Mouse (Mus musculus): ENCODE data around the gene Crnn. TPM values are rescaled to one million over a fixed set of nuclear protein-coding genes. Genes with fewer than 3 reads are reported as not detected.

The Crnn gene
- not detected for polyA plus RNA-seq (2014; fragmentation: Illumina TruSeq; extraction: RNeasy Lipid Tissue Mini Kit (QIAGEN cat#74804); ENCODE audit: low read depth, low replicate concordance)

GRCm38 (mm10) chr3:93144510-93145051 is at the start of gene Crnn:
Gene Crnn, plus strand, starts transcription at chr3:93144787.

DNA sequence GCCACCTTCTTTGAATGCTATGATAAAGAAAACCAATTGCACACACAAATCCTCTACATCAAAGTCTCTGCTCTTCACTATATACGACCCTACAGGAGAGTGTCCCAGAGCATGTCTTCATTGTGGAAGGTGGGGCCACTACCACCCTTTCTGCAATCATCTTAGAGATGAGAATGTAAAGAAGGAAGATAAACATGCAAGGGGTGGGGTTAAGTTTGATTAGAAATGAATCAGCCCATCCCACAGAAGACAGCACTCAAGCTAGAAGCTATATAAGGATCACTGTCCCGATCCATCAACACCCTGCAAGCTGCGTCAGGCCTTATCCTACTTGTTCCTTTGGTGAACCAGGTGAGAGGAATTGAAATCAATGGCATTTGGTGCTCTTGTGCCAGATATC is 52.4 kb downstream of the Crnn start, which contains the start of gene Flg2:
Flg2 (plus strand) TSS at position 301 of the 400 bp plus-strand sequence.

Other genes starting within 250 kb of the Crnn start
- not detected for gene Lce3a, start 218.6 kb upstream of the Crnn start, polyA plus RNA-seq (2014; fragmentation: Illumina TruSeq; extraction: RNeasy Lipid Tissue Mini Kit (QIAGEN cat#74804); ENCODE audit: low read depth, low replicate concordance)
- gene Lce3b, start 211.8 kb upstream of the Crnn start, polyA plus RNA-seq (2014; fragmentation: Illumina TruSeq; extraction: RNeasy Lipid Tissue Mini Kit (QIAGEN cat#74804); ENCODE audit: low read depth, low replicate concordance): not detected
- gene Lce3c, start 200.3 kb upstream of the Crnn start, polyA plus RNA-seq (2014; fragmentation: Illumina TruSeq; extraction: RNeasy Lipid Tissue Mini Kit (QIAGEN cat#74804); ENCODE audit: low read depth, low replicate concordance): not detected
- not detected for gene Lce3d, start 187.4 kb upstream of the Crnn start, polyA plus RNA-seq (2014; fragmentation: Illumina TruSeq; extraction: RNeasy Lipid Tissue Mini Kit (QIAGEN cat#74804); ENCODE audit: low read depth, low replicate concordance)
- gene Lce3e, start 177.7 kb upstream of the Crnn start, polyA plus RNA-seq (2014; fragmentation: Illumina TruSeq; extraction: RNeasy Lipid Tissue Mini Kit (QIAGEN cat#74804); ENCODE audit: low read depth, low replicate concordance): not detected
- not detected for gene Lce3f, start 152.6 kb upstream of the Crnn start, polyA plus RNA-seq (2014; fragmentation: Illumina TruSeq; extraction: RNeasy Lipid Tissue Mini Kit (QIAGEN cat#74804); ENCODE audit: low read depth, low replicate concordance)
- not detected for gene Crct1, start 129.1 kb upstream of the Crnn start, polyA plus RNA-seq (2014; fragmentation: Illumina TruSeq; extraction: RNeasy Lipid Tissue Mini Kit (QIAGEN cat#74804); ENCODE audit: low read depth, low replicate concordance)
- gene Lce1m, start 125.7 kb upstream of the Crnn start, polyA plus RNA-seq (2014; fragmentation: Illumina TruSeq; extraction: RNeasy Lipid Tissue Mini Kit (QIAGEN cat#74804); ENCODE audit: low read depth, low replicate concordance): not detected
- gene Gm4858, start 76.0 kb upstream of the Crnn start, polyA plus RNA-seq (2014; fragmentation: Illumina TruSeq; extraction: RNeasy Lipid Tissue Mini Kit (QIAGEN cat#74804); ENCODE audit: low read depth, low replicate concordance): not detected
- not detected for gene Flg2, start 52.5 kb downstream of the Crnn start, polyA plus RNA-seq (2014; fragmentation: Illumina TruSeq; extraction: RNeasy Lipid Tissue Mini Kit (QIAGEN cat#74804); ENCODE audit: low read depth, low replicate concordance)
- not detected for gene Flg, start 128.7 kb downstream of the Crnn start, polyA plus RNA-seq (2014; fragmentation: Illumina TruSeq; extraction: RNeasy Lipid Tissue Mini Kit (QIAGEN cat#74804); ENCODE audit: low read depth, low replicate concordance)
- gene Hrnr, start 175.0 kb downstream of the Crnn start, polyA plus RNA-seq (2014; fragmentation: Illumina TruSeq; extraction: RNeasy Lipid Tissue Mini Kit (QIAGEN cat#74804); ENCODE audit: low read depth, low replicate concordance): not detected
- not detected for gene Rptn, start 248.9 kb downstream of the Crnn start, polyA plus RNA-seq (2014; fragmentation: Illumina TruSeq; extraction: RNeasy Lipid Tissue Mini Kit (QIAGEN cat#74804); ENCODE audit: low read depth, low replicate concordance)

Data from sigmoid colon, adult 10 weeks (tissue).